Mouse (Mus musculus): Measurements from ENCODE around the gene Bbs1. TPM values are rescaled to one million over a fixed set of nuclear protein-coding genes. Genes with fewer than 3 reads are reported as not detected.
A peak's percentile ranks its signal among the peaks of the same experiment; 100 is the strongest.
"Not testable (repeated sequence)": the region's sequence is repeated elsewhere in the genome, so short reads cannot be mapped to it uniquely, and the experiment has no call there.

Gene Bbs1
- 5.4 and 6.8 TPM in 2 replicates for total RNA-seq (2012; rRNA removed)

DNA sequence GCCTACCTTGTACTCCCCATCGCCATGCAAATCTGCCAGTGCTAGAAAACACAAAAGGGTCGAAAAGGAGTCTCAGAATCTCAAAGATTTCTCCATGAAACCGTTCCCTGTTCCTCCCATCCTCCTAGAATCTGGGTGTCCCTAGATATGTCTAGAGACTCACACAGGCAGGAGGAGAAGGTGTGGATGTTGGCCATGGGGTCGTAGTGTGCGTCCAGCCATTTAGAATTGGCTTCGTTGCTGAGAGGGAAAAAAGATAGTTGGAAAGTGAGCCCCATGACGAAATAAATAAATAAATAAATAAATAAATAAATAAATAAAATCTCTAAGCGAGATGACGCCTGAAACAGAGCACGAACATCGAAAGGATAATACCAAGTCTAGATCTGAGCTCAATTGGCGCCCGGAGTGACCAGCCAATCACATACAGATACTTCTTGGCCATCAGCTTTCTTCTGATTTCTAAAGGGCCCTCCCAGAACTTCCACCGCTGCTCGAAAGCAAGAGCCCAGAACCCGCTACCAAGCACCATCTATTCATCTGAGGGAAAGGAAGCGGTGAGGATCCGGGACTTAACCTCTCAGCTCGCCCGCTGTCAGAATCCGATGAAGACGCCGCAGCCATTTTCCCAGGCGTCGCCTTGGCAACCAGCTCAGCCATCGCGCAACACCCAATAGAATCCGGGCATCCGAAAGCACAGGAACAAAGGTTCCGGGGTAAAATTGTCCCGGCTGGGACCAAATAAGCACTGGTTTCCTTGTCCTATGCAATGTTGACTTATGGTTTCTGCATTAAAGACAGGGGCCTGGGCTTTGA lies at the start of gene Bbs1:
Gene Bbs1, minus strand, starts transcription at position 650 of the 816 bp plus-strand sequence.
- Histone ChIP-seq H3K36me3 (ENCODE audit: control insufficient read depth, insufficient read depth, low read length, poor library complexity, severe bottlenecking) (peaks cover 19% of the 10 kb centered on the region), H3K27ac (ENCODE audit: insufficient read depth, low read depth, low read length, poor library complexity, severe bottlenecking) (no peak within 1 kb of the TSS), H3K4me3 (ENCODE audit: insufficient read depth in 1 of 2, low read depth in 1 of 2, low read length in 2 of 2, poor library complexity in 1 of 2, severe bottlenecking in 1 of 2) (peak within 1 kb of the TSS; percentile 67 to 83), H3K9ac (ENCODE audit: insufficient read depth, low read depth, low read length, poor library complexity, severe bottlenecking) (peak within 1 kb of the TSS; percentile 56), H3K4me1 (ENCODE audit: control insufficient read depth in 2 of 2, insufficient read depth in 2 of 2, low read length in 2 of 2, poor library complexity in 1 of 2) (no peaks in the 10 kb centered on the region), H3K9me3 (ENCODE audit: control insufficient read depth, insufficient read depth, low read depth, low read length) (no peaks in the 10 kb centered on the region)
- in situ Hi-C loops (cut with MboI; ENCODE audit: low sequenced_read_pairs in 2 of 2, unreplicated experiment in 2 of 2), result loop anchor here in 1 of 2 experiments (10.0 kb wide), 1 partner anchor 151 kb away; the partner anchor contains the start of gene Rbm4b
- TF ChIP-seq CHD2 (IDR thresholded peaks at IDR 0.05; ENCODE audit: low read depth, low read length), result no peak
- TF ChIP-seq HCFC1 (IDR thresholded peaks at IDR 0.05; ENCODE audit: borderline replicate concordance, insufficient read depth, low read length), result peak; percentile 84; the same call in 1 of the 2 replicates
- DNase-seq (ENCODE audit: low read depth, low spot score), result peak; percentile 76

DNA sequence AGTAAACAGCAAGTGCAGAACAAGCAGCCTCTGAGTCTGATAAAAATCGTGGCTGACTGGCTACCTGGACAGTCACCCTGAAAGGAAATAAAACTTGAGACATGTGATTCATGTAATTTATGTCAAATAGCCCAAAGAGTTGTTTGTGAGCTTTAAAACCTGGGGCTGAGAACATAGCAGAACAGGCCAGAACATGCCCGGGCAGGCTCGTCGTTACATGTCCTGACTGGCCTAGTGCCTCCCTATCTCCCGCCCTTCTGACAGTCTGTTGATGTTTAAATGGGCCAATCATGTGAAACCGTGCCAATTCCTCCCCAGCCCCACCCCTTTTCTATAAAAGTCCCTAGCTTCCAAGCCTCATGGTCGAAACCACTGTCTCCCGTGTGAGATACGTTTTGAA lies 42.2 kb upstream of the Bbs1 start:
- H3K9ac ChIP-seq (ENCODE audit: insufficient read depth, low read depth, low read length, poor library complexity, severe bottlenecking); DNase-seq (ENCODE audit: low read depth, low spot score); H3K4me3 ChIP-seq (ENCODE audit: insufficient read depth in 1 of 2, low read depth in 1 of 2, low read length in 2 of 2, poor library complexity in 1 of 2, severe bottlenecking in 1 of 2); H3K36me3 ChIP-seq (ENCODE audit: control insufficient read depth, insufficient read depth, low read length, poor library complexity, severe bottlenecking); in situ Hi-C loops (cut with MboI; ENCODE audit: low sequenced_read_pairs in 2 of 2, unreplicated experiment in 2 of 2); H3K9me3 ChIP-seq (ENCODE audit: control insufficient read depth, insufficient read depth, low read depth, low read length): not testable (repeated sequence)
- Histone ChIP-seq H3K4me1 (ENCODE audit: control insufficient read depth in 2 of 2, insufficient read depth in 2 of 2, low read length in 2 of 2, poor library complexity in 1 of 2) (peaks cover 7 to 15% of the 10 kb centered on the region in 2 experiments; a peak in 3 of 4 replicates), H3K27ac (ENCODE audit: insufficient read depth, low read depth, low read length, poor library complexity, severe bottlenecking) (peak overlapping the region; percentile 49)

DNA sequence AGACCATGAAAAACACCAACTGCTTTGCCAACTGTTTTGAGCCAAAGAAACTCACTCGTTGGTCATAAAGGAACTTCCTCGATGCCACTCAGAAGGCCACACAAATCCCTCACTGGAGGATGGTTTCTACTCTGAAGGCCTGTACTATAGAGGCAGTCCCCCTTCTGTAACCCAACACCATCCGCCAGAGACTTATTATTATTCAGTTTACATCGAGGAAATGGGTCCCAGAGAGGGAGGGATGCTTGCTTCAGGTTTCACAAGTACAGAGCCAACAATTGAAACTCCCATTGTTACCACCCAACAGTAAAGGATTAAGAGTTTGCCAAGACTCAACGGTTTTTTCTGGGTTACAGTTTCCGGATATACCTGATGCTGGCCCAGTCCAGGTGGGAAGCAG lies 39.1 kb upstream of the Bbs1 start:
- peaks cover 7 to 19% of the 10 kb centered on the region in 2 experiments; a peak in 3 of 4 replicates for H3K4me1 ChIP-seq (ENCODE audit: control insufficient read depth in 2 of 2, insufficient read depth in 2 of 2, low read length in 2 of 2, poor library complexity in 1 of 2)
- H3K9ac ChIP-seq (ENCODE audit: insufficient read depth, low read depth, low read length, poor library complexity, severe bottlenecking), result no peak overlapping the region
- peak overlapping the region in 1 of 2 experiments; percentile 36; a peak in 1 of 4 replicates for H3K4me3 ChIP-seq (ENCODE audit: insufficient read depth in 1 of 2, low read depth in 1 of 2, low read length in 2 of 2, poor library complexity in 1 of 2, severe bottlenecking in 1 of 2)
- no peak for DNase-seq (ENCODE audit: low read depth, low spot score)
- 0 out of 2 replicates have a peak overlapping the region, but pooled peaks have one; percentile 56 for H3K27ac ChIP-seq (ENCODE audit: insufficient read depth, low read depth, low read length, poor library complexity, severe bottlenecking)
- no peaks in the 10 kb centered on the region for H3K36me3 ChIP-seq (ENCODE audit: control insufficient read depth, insufficient read depth, low read length, poor library complexity, severe bottlenecking)
- TF ChIP-seq MAFK (IDR thresholded peaks at IDR 0.05; ENCODE audit: insufficient read depth, low read depth, low read length) (no peak), CHD2 (IDR thresholded peaks at IDR 0.05; ENCODE audit: low read depth, low read length) (no peak), ZNF384 (IDR thresholded peaks at IDR 0.05; ENCODE audit: low read depth, low read length) (no peak), ZC3H11A (IDR thresholded peaks at IDR 0.05; ENCODE audit: borderline replicate concordance, low read depth, low read length) (no peak), HCFC1 (IDR thresholded peaks at IDR 0.05; ENCODE audit: borderline replicate concordance, insufficient read depth, low read length) (no peak)
- in situ Hi-C loops (cut with MboI; ENCODE audit: low sequenced_read_pairs in 2 of 2, unreplicated experiment in 2 of 2), result no loop called here
- no peaks in the 10 kb centered on the region for H3K9me3 ChIP-seq (ENCODE audit: control insufficient read depth, insufficient read depth, low read depth, low read length)

DNA sequence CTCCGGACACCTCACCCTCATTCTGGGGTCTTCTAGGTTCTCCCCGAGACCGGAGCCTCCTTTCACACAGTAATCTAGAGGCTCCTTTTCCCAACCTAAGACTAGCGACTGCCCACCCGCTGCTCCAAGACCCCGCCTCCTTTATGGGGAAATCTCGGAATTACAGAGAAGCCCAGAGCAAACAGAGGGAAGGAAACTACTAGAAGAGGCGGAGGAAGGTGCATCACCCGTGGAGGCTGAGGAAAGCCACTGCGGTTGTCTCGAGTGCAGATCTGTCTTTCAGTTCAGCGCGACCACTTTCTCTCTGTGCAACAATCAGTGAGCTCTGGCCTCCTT lies 36.8 kb upstream of the Bbs1 start:
- no peak for DNase-seq (ENCODE audit: low read depth, low spot score)
- Histone ChIP-seq H3K4me3 (ENCODE audit: insufficient read depth in 1 of 2, low read depth in 1 of 2, low read length in 2 of 2, poor library complexity in 1 of 2, severe bottlenecking in 1 of 2) (peak overlapping the region; percentile 88 to 93), H3K9ac (ENCODE audit: insufficient read depth, low read depth, low read length, poor library complexity, severe bottlenecking) (peak overlapping the region; percentile 30; the same call in 1 of the 2 replicates), H3K27ac (ENCODE audit: insufficient read depth, low read depth, low read length, poor library complexity, severe bottlenecking) (no peak overlapping the region), H3K4me1 (ENCODE audit: control insufficient read depth in 2 of 2, insufficient read depth in 2 of 2, low read length in 2 of 2, poor library complexity in 1 of 2) (peaks cover 7 to 19% of the 10 kb centered on the region in 2 experiments; a peak in 3 of 4 replicates), H3K9me3 (ENCODE audit: control insufficient read depth, insufficient read depth, low read depth, low read length) (no peaks in the 10 kb centered on the region), H3K36me3 (ENCODE audit: control insufficient read depth, insufficient read depth, low read length, poor library complexity, severe bottlenecking) (no peaks in the 10 kb centered on the region)
- TF ChIP-seq MAFK (IDR thresholded peaks at IDR 0.05; ENCODE audit: insufficient read depth, low read depth, low read length), result no peak
- no peak for TF ChIP-seq ZNF384 (IDR thresholded peaks at IDR 0.05; ENCODE audit: low read depth, low read length)
- TF ChIP-seq CHD2 (IDR thresholded peaks at IDR 0.05; ENCODE audit: low read depth, low read length), result no peak
- in situ Hi-C loops (cut with MboI; ENCODE audit: low sequenced_read_pairs in 2 of 2, unreplicated experiment in 2 of 2), result no loop called here

All from ES-E14 (cell line).